Mouse (Mus musculus) intestine, embryonic 16.5 days (tissue): ENCODE results near the gene Cand2. TPM values are rescaled to one million over a fixed set of nuclear protein-coding genes. Genes with fewer than 3 reads are reported as not detected.
A peak's percentile ranks its signal among the peaks of the same experiment; 100 is the strongest.

Source experiments
- ATAC-seq: fragments of 200-750 bp; cut with Nextera tagmentation; 2 replicates; pipeline ENCODE4 v1.8.0; 2017; ENCODE audit warnings: moderate TSS enrichment, moderate library complexity
- H3K27ac ChIP-seq: fragments of 300-500 bp; sonication (generic); 2 replicates; pipeline ENCODE4 v1.5.1; 2014; ENCODE audit warnings: mild to moderate bottlenecking, low read length
- H3K27me3 ChIP-seq: fragments of 300-500 bp; sonication (generic); replicated peaks from 2 replicates; pipeline ENCODE4 v1.6.1; 2014; ENCODE audit warnings: low read length, control low read depth, mixed read lengths; ENCODE audit not compliant: control insufficient read depth, insufficient read depth
- H3K36me3 ChIP-seq: fragments of 300-500 bp; sonication (generic); 2 replicates; pipeline ENCODE4 v1.6.1; 2014; ENCODE audit warnings: low read length, control low read depth; ENCODE audit not compliant: control insufficient read depth, insufficient read depth
- H3K4me1 ChIP-seq: fragments of 300-500 bp; sonication (generic); 2 replicates; pipeline ENCODE4 v1.6.1; 2014; ENCODE audit warnings: low read length, control low read depth, mixed read lengths; ENCODE audit not compliant: control insufficient read depth, insufficient read depth
- H3K4me2 ChIP-seq: fragments of 300-500 bp; sonication (generic); 2 replicates; pipeline ENCODE4 v1.6.1; 2014; ENCODE audit warnings: low read depth, low read length, control low read depth
- H3K4me3 ChIP-seq: fragments of 300-500 bp; sonication (generic); 2 replicates; pipeline ENCODE4 v1.5.1; 2014; ENCODE audit warnings: mild to moderate bottlenecking, low read length
- H3K9ac ChIP-seq: fragments of 300-500 bp; sonication (generic); 2 replicates; pipeline ENCODE4 v1.6.1; 2014; ENCODE audit warnings: low read depth, low read length
- H3K9me3 ChIP-seq: fragments of 300-500 bp; sonication (generic); 2 replicates; pipeline ENCODE4 v1.6.1; 2016; ENCODE audit warnings: low read length, control low read depth; ENCODE audit not compliant: control insufficient read depth
- WGBS: fragments of 180-500 bp; shearing (Covaris S2); extraction: QIAGEN DNeasy Blood & Tissue Kit; methylation state at CpG from one replicate; pipeline ENCODE4 v1.1.7; 2014; 5-methylcytosine and 5-hydroxymethylcytosine counted together
- polyA plus RNA-seq: library from polyadenylated mRNA; unstranded; fragments of >200 nt; fragmentation: Nextera tagmentation; extraction: Ambion mirVana; gene quantifications from 2 replicates; pipeline ENCODE4 v1.2.1, GENCODE M21; 2015

Cand2 gene
- polyA plus RNA-seq, 1 experiment from 2014 or later, result 13.3 TPM

- H3K27me3 ChIP-seq, result no peaks in the 10 kb centered on the region
- peak within 1 kb of the TSS; percentile 59 for H3K9ac ChIP-seq
- H3K9me3 ChIP-seq, result no peaks in the 10 kb centered on the region
- H3K4me1 ChIP-seq, result peaks cover 7% of the 10 kb centered on the region; the same call in 1 of the 2 replicates
- peak within 1 kb of the TSS; percentile 43 for H3K4me3 ChIP-seq
- 0 out of 2 replicates have a peak within 1 kb of the TSS, but pooled peaks have one; percentile 1 for H3K27ac ChIP-seq
- H3K36me3 ChIP-seq, result no peaks in the 10 kb centered on the region
- peak; percentile 95 for ATAC-seq
- H3K4me2 ChIP-seq, result peak within 1 kb of the TSS; percentile 80
- 3% methylated on average over 19 of the region's 19 CpGs for WGBS
Measured at GRCm38 (mm10) chr6:115838161-115838597, 63.8 kb downstream of the Cand2 start, which contains the start of gene Efcab12. TSS of gene Efcab12 (minus strand) at chr6:115838412.

DNA sequence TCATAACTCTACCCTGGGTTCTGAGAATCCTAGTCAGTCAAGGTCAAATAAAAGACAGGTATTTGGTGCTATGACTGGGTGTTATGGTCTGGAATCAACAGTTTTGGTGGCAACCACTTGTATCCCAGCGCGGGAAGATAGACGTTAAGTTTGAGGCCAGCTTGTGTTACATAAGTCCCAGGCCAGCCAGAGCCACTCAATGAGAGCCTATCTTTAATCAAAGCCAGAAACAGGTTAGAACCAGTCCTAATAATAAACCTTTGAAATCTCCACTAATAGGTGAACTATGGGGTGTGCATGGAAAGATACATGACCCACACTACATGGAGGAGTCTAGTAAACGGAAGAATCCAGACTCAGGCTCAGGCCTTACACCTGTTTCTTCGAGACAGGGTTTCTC is 64.4 kb downstream of the Cand2 start:
- Histone ChIP-seq H3K9me3 (no peaks in the 10 kb centered on the region), H3K4me1 (peaks cover 7% of the 10 kb centered on the region; the same call in 1 of the 2 replicates), H3K4me2 (peak overlapping the region; percentile 80), H3K27ac (no peak overlapping the region), H3K27me3 (no peaks in the 10 kb centered on the region), H3K36me3 (0 out of 2 replicates have a peak, but pooled peaks cover 4% of the 10 kb centered on the region), H3K9ac (no peak overlapping the region), H3K4me3 (peak overlapping the region; percentile 43)
- WGBS, result 63% methylated on average over 5 of the region's 5 CpGs
- ATAC-seq, result peak; percentile 30; the same call in 1 of the 2 replicates

DNA sequence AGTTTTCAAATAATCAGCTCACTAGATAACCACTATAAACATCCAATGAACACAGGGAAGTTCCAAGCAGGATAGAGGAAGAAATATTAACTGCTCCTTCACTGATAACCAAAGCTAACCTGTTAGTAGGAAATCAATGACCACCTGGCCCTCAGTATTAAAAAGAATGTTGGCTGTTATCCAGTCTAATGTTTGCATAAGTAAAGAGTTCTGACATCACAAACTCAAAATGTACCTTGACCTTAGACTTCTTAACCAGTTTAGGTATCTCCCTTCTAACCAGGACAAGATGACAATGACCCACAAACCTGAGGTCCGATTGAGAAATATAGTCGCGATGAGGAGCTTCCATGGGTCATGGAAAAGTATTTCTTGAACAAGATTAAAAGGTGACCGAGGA is 70.7 kb downstream of the Cand2 start:
- no peak for ATAC-seq
- Histone ChIP-seq H3K27ac (no peak overlapping the region), H3K4me3 (no peak overlapping the region), H3K27me3 (no peaks in the 10 kb centered on the region), H3K9me3 (no peaks in the 10 kb centered on the region), H3K4me2 (no peak overlapping the region), H3K4me1 (no peaks in the 10 kb centered on the region), H3K9ac (no peak overlapping the region), H3K36me3 (peaks cover 16% of the 10 kb centered on the region; the same call in 1 of the 2 replicates)
- 95% methylated on average over 4 of the region's 4 CpGs for whole genome bisulfite sequencing

DNA sequence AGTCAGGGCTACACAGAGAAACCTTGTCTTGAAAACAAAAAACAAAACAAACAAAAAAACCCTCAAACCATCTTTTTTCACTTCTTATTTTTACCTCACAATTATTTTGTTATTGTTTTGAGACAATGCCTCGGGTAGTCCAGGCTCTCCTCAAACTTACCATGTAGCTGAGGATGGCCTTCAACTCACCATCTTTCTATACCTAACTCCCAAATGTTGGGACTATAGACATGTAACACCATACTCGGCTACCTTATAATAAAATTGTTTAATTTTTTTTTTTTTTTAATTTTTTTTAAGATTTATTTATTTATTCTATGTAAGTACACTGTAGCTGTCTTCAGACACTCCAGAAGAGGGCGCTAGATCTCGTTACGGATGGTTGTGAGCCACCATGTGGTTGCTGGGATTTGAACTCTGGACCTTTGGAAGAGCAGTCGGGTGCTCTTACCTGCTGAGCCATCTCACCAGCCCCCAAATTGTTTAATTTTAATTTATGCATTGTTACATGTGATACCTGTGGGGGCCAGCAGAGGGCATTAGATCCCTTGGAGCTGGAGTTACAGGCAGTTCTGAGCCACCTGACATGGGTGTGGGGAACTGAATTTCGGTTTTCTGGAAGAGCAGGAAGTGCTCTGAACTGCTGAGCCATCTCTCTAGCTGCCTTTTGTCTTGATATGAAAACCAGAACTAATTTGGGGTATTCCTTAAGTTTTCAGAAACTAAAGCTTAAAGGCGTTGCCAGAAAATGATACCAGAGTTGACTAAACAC is 72.5 kb downstream of the Cand2 start:
- 45% methylated on average over 8 of the region's 8 CpGs for WGBS
- Histone ChIP-seq H3K4me2 (no peak overlapping the region), H3K36me3 (peaks cover 17% of the 10 kb centered on the region; the same call in 1 of the 2 replicates), H3K27ac (no peak overlapping the region), H3K9me3 (no peaks in the 10 kb centered on the region), H3K9ac (no peak overlapping the region), H3K4me1 (no peaks in the 10 kb centered on the region), H3K4me3 (no peak overlapping the region), H3K27me3 (no peaks in the 10 kb centered on the region)
- peak; percentile 44; the same call in 1 of the 2 replicates for ATAC-seq

- no peak overlapping the region for H3K9ac ChIP-seq
- H3K4me1 ChIP-seq, result 0 out of 2 replicates have a peak, but pooled peaks cover 4% of the 10 kb centered on the region
- no peaks in the 10 kb centered on the region for H3K27me3 ChIP-seq
- H3K27ac ChIP-seq, result no peak overlapping the region
- peaks cover 14% of the 10 kb centered on the region; the same call in 1 of the 2 replicates for H3K36me3 ChIP-seq
- 92% methylated on average over 10 of the region's 10 CpGs for WGBS
- ATAC-seq, result no peak
- H3K4me3 ChIP-seq, result no peak overlapping the region
- H3K4me2 ChIP-seq, result no peak overlapping the region
- H3K9me3 ChIP-seq, result no peaks in the 10 kb centered on the region
Measured at GRCm38 (mm10) chr6:115848598-115849304, 74.4 kb downstream of the Cand2 start.

DNA sequence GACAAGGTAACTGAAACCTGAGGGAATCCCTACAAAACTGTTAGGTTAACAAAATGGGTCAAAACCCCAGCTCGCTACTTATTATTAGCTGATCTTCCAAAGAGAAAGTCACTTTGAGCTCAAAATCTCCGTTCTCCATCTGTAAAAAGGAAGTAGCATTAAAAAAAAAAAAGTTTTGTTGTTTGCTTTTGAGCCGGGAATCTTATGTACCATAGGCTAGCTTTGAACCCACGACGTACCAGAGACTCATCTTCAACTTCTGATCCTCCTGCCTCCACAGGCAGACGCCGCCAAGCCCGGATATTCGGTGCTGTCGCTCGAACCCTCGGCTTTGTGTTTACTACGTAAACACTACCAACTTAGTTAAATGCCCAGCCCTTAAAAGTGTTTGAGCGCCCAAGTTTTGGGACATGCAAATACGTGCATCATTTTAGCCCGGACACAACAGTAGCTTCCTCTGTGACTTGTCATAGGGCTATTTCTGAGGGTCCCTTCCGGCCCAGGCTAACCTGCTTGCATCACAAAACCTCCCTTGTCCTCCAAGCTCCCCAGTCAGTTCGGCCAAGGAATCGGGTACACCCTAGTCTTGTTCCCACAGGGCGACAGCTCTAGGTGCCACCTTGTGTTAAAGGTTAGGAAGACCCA is 78.2 kb downstream of the Cand2 start:
- WGBS, result 5% methylated on average over 20 of the region's 20 CpGs
- peak overlapping the region; percentile 73 for H3K9ac ChIP-seq

DNA sequence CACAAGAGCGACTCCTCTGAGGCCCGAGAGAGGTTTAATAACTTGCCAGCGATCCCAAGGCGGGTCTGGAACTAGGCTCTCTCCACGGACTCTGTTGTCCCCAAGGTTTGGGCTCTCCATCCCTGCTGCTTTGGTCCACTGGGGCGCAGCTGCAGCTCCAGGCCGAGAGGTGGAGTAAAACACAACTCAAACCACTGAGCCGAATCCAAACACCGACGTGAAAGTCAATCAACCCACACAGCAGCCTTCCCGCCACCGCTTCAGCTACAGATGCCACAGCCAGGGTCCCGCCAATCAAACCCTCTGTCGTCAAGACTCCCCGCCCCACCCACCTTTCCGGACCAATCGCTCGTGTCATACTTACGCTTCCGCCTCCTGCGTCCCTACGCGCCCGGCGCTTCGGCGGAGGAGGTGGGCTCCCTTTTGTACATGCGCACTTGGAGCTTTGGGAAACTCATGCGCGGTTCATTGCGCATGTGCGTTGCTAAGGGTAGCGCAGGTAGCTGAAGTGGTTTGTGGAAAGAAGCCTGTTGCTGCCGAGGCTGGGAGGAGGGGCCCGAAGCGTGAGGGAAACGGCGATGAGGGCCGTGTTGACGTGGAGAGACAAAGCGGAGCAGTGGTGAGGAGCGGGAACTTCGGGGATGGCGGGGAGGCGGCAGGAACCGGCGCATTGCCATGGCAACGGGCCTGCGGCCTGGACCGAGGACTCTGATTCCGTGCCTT is 78.9 kb downstream of the Cand2 start, which contains the start of the genes Mbd4 and Ift122:
TSS of gene Mbd4 (minus strand) at position 281 of the 723 bp plus-strand sequence.
TSS of gene Ift122 (plus strand) at position 380 of the 723 bp plus-strand sequence.
- WGBS, result under 1% methylated on average over 51 of the region's 51 CpGs
- Histone ChIP-seq H3K4me1 (0 out of 2 replicates have a peak, but pooled peaks cover 8% of the 10 kb centered on the region), H3K27me3 (no peaks in the 10 kb centered on the region), H3K4me2 (peak within 1 kb of the TSS; percentile 74), H3K9ac (peak within 1 kb of the TSS; percentile 73), H3K36me3 (peaks cover 6% of the 10 kb centered on the region; the same call in 1 of the 2 replicates), H3K4me3 (peak within 1 kb of the TSS; percentile 61), H3K9me3 (no peaks in the 10 kb centered on the region), H3K27ac (peak within 1 kb of the TSS; percentile 78)
- ATAC-seq, result peak; percentile 99

More for the DNA sequence above, 78.2 kb downstream of the Cand2 start:
- 0 out of 2 replicates have a peak, but pooled peaks cover 8% of the 10 kb centered on the region for H3K4me1 ChIP-seq
- peaks cover 6% of the 10 kb centered on the region; the same call in 1 of the 2 replicates for H3K36me3 ChIP-seq
- ATAC-seq, result no peak
- H3K27me3 ChIP-seq, result no peaks in the 10 kb centered on the region
- H3K4me2 ChIP-seq, result peak overlapping the region; percentile 74
- no peaks in the 10 kb centered on the region for H3K9me3 ChIP-seq
- H3K27ac ChIP-seq, result peak overlapping the region; percentile 78
- peak overlapping the region; percentile 61 for H3K4me3 ChIP-seq

GRCm38 (mm10) chr6:115853985-115854384 is 79.6 kb downstream of the Cand2 start:
- 0 out of 2 replicates have a peak, but pooled peaks cover 2% of the 10 kb centered on the region for H3K36me3 ChIP-seq
- no peak for ATAC-seq
- no peaks in the 10 kb centered on the region for H3K9me3 ChIP-seq
- H3K27ac ChIP-seq, result peak overlapping the region; percentile 52
- peak overlapping the region; percentile 63 for H3K9ac ChIP-seq
- no peaks in the 10 kb centered on the region for H3K27me3 ChIP-seq
- peak overlapping the region; percentile 59 for H3K4me3 ChIP-seq
- WGBS, result 35% methylated on average over 7 of the region's 7 CpGs
- H3K4me1 ChIP-seq, result peaks cover 10% of the 10 kb centered on the region
- H3K4me2 ChIP-seq, result peak overlapping the region; percentile 53
